Mouse (Mus musculus): Measurements from ENCODE around the gene Gpsm3.

GRCm38 (mm10) chr17:34627943-34628643 is 38.5 kb downstream of the Gpsm3 start, which contains the start of gene Ppt2:
- no peak for TF ChIP-seq CTCF (IDR thresholded peaks at IDR 0.05; ENCODE audit: control insufficient read depth, insufficient read depth, insufficient read length)
- TF ChIP-seq CEBPB (IDR thresholded peaks at IDR 0.05; ENCODE audit: low read depth), result no peak
- no peak for TF ChIP-seq MAX (IDR thresholded peaks at IDR 0.05)
- no peak for TF ChIP-seq MYOG (IDR thresholded peaks at IDR 0.05; ENCODE audit: control insufficient read depth, extremely low read depth, insufficient read length)
- no peak for TF ChIP-seq USF1 (IDR thresholded peaks at IDR 0.05; ENCODE audit: low read depth)
- no peak for TF ChIP-seq MYOD1 (IDR thresholded peaks at IDR 0.05; ENCODE audit: control insufficient read depth, insufficient read length, low read depth)
- no peak for TF ChIP-seq FOSL1 (IDR thresholded peaks at IDR 0.05; ENCODE audit: insufficient read depth, low read length, poor library complexity, severe bottlenecking)
